Mouse (Mus musculus): ENCODE measurements around the gene Ilf2. TPM values are rescaled to one million over a fixed set of nuclear protein-coding genes. Genes with fewer than 3 reads are reported as not detected.
A peak's percentile ranks its signal among the peaks of the same experiment; 100 is the strongest.

The Ilf2 gene
- 10 to 100 TPM; 84.9 to 98.9 (median 93.3) TPM for total RNA-seq (2022)

DNA sequence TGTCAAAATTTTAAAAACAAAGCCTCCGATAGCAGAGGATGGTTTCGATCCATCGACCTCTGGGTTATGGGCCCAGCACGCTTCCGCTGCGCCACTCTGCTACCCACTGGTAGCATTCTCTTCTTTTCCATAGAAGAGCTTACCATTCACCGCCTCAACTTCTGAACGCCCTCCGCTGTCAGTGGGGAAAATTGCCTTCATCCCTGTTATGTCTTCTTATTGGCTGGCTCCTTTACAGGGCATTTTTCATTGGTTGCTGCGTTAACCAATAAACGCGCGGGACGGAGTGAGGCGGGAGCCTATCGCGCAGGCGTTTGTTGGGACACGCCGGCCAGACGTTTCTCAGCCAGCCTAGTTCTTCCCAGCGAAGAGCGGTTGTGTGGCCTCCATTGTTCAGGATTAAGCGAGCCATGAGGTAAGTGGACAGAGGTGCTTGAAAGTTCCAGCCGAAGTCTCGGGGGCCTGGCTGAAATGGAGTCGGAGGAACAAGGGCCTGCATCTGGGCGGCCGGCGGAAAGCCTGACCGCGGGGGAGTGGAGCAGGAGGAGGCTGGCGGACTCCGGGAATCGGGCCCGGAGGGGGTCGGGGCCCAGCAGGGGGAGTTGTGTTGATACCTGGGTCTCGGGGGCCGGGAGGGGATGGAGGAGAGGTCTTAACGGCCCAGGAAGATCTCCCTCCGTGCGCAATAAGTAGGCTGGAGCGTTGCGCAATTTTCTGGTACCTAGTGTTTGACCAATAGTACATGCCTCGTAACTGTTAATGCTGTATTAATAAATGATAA, at the start of gene Ilf2:
Gene Ilf2 (plus strand): TSS at position 296 of the 781 bp plus-strand sequence.
- DNase-seq (ENCODE audit: low spot score in 2 of 2), result peak; percentile 93 to 95

DNA sequence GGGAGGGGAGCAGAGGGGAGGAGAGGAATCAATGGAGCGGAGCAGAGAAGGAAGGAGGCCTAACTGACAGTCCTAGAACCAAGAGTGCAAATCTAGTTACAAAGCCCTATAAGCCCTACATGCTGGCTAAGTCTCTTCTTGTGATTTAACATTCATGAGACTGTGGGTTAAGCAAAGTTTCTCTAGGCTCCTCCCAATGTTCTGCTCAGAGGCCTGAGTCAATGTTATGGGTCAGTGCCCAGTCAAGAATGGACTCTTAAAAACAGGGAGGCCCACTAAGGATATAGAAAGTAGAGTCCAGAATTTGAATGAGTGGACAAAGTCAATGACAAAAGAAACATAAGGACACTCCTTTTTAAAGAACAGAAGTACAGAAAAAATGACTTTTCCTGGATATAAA, 48.4 kb upstream of the Ilf2 start:
- no peak for DNase-seq (ENCODE audit: low spot score in 2 of 2)

DNA sequence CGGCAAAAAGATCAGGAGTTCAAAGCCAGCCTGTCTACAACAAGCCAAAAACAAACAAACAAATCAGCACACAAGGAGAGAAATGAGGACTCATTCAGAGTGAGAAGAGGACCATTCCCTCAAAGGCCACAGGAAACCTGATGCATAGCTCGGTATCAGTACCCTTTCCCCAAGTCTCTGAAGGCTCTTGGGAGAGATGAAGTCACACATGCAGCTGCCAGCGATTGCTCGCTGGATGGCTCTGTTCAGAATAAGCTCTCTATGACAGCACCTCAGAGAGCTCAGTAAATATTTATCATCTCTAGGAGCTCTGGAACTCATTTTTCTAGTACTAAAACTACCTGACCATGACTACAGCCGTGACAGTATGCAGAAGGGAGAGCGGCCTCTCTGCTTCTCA, 47.7 kb upstream of the Ilf2 start:
- no peak for DNase-seq (ENCODE audit: low spot score in 2 of 2)

DNA sequence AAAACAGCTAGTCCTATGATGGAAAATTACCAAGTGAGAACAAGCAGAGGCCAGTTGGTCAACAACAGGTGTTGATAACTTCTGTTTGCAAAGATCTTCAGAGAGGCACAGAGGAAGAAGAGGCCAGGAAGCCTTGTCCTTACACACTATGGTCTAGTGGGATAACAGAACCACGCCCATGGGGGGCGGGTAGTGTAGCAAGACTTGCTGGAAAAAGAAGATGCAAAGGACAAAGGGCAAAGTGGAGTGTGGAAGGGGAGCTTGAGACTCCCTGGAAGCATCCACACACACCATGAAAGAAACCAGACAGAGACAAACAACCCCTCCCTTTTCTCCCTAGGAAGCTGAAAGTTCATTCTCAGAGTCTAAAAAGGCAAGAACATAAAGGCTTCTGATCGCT, 46.4 kb upstream of the Ilf2 start:
- DNase-seq (ENCODE audit: low spot score in 2 of 2), result no peak

DNA sequence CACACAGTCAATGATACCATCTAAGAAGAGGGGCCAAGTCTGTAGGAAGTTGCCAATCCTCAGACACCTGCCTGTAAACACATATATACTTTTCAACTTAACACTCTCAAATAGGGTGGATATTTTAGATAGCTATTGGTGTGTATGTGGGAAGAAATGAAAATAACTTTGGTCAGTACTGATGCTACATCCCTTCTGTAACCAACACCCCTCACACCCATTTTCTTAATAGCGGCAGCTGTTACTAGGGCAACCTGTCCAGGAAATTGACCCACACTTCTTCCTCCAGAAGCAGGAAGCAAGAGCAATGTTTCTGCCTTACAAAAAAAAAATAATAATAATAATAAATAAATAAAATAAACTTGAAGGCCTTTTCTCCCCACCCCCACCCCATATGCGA, 43.6 kb upstream of the Ilf2 start:
- no peak for DNase-seq (ENCODE audit: low spot score in 2 of 2)

DNA sequence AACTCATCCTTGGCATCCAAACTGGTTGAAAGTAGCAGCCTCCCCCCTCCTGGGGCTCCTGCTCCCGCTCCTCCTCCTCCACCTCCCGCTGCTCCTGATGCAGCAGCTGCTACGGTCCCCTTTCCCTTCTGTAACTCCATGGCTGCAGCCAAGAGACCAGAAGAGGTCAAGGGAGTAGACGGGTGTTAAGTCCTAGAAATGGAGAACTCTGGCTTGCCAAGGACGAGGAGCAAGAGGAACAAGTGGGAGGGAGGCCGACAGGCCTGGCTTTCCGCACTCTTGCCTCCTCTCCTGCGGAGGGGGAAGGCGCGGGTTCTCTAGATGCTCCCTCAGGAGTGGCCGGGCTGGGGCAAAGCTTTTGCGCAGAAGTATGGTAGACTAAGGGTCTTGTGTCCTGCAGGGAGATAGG, 43.1 kb upstream of the Ilf2 start:
- peak in 1 of 2 experiments; percentile 50 for DNase-seq (ENCODE audit: low spot score in 2 of 2)

DNA sequence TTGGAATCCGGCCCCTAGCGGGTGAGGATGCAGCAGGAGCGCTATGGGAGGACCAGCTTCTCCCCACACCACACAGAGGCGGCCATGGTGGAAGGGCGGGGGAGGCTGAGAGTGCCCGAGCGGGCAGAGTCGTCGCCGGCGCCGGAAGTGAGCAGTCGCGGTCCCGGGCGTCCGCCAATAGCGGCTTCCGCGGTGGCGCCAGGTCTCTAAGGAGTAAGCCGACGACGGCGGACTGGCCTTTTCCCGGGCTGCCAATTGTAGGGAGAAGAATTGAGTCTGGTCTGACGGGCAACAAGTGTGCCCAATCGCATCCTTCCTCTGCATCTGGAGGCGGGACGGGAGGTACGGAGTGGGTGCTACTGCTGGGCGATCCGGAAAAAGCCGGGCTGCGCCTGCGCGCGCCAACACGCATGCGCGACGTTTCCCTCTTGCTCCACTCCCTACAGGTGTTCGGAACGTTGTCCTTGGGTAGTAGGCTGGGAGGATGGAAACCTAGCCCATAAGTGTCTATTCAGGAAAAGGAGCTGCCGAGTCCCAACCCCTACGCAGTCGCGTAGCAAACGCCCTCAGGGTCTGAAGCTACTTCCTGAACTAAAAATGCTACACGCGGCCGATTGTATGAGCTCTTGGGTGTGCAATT, 42.4 kb upstream of the Ilf2 start, which contains the start of gene Ints3:
Gene Ints3 (minus strand): TSS at position 242 of the 640 bp plus-strand sequence.
- DNase-seq (ENCODE audit: low spot score in 2 of 2), result peak; percentile 100

DNA sequence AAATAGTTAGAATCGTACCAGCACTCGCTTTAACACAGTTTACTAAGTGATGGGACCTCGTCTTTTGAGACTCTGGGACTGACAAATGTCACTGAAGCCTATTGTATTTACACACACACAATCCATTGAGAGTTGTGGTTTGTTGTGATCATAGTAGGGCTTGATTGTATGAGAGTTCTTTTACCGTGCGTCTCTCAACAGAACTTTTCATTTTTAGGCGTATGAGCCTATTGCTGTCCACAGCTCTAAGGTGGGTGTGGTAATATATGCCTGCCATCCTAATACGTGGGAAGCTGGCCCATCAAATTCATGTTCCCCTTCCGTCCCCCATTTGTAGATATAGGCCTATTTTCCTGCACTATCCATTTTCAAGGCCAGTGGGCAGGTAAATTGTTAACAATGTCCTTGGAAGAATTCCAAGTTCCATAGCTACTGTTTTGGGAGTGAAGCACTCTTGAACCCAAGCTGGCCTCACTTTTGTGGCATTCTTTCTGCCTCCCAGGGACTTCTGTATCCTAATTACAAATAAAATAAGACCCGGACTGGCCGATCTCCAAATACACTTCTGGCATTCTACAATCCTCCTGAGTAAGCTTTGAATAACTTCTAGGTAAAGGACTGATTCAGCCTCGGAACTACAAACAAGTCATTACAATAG, 41.7 kb upstream of the Ilf2 start:
- no peak for DNase-seq (ENCODE audit: low spot score in 2 of 2)

DNA sequence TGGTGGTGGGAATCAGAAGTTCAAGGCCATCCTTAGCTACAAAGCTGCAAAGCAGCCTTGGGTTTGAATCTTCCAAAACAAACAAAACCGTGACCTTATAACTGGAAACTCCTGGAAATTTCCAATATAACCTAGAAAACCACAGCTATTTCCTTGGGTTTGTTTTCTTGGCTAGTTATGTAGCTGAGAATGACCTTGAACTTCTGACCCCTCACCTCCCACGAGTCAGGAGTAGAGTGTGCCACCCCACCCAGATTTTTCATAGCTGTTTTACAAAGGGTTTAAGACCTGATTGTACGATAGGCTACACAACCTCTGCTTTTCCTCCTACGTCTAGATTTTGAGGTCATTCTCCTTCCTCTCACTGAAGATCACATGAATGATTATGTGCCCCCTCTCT, 38.8 kb upstream of the Ilf2 start:
- DNase-seq (ENCODE audit: low spot score in 2 of 2), result no peak

DNA sequence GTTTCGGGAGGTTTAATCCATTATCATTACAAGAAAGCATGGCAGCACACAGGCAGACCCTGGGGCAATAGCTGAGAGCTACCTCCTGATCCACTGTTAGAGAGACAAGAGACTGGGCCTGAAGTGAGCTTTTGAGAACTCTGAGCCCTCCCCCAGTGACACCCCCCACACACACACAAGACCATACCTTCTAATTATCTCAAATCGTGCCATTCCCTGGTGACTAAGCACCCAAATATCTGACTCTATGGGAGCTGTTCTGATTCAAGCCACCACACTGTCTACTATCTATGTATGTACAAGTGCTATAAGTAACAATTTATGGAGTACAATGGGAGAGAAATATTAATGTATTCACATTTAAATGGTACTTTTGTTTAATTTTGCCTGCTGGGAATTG, 35.2 kb upstream of the Ilf2 start:
- DNase-seq (ENCODE audit: low spot score in 2 of 2), result no peak

DNA sequence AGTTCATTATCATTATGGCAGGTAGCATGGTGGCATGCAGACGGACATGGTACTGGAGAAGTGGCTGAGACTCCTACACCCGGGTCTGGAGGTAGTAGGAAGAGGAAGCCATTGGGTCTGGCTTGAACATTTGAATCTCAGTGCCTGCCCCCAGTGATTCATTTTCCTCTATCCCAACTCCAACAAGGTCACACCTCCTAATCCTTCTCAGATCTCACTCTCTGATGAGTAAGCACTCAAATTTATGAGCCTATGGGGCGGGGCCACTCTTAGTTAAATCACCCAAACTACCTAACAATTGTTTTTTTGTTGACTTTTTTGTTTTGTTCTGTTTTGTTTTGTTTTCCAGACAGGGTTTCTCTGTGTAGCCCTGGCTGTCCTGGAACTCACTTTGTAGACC, 31.9 kb upstream of the Ilf2 start:
- DNase-seq (ENCODE audit: low spot score in 2 of 2), result no peak

DNA sequence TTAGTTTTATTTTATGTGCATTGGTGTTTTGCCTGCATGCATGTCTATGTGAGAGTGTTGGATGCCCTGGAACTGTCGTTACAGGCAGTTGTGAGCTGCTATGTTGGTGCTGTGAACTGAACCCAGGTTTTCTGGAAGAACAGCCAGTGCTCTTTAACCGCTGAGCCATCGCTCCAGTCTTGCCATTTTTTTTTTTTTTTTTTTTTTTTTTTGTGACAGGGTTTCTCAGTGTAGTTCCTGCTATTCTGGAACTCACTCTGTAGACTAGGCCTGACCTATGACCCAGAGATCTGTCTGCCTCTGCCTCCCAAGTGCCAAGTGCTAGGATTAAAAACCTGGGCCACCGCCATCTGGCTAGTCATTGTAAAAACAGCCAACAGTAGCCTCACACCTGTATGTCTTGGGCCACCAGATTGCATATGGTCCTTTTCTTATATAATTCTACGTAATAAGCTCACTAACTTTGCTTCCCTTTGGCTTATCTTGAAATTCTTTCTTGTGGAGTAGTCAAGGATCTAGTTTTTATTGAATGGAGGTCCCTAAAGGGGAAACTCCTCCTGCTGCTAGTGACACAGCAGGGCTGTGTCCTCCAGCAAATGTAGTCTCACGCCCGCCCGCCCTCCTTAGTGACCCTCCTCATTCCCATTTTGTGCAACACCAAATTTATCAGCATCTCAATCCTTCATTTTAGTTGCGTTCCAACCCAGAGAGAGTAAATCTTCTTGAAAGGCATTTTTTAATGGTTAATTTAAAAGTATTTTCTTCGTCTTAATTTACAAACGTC, 30.3 kb upstream of the Ilf2 start:
- DNase-seq (ENCODE audit: low spot score in 2 of 2), result no peak

DNA sequence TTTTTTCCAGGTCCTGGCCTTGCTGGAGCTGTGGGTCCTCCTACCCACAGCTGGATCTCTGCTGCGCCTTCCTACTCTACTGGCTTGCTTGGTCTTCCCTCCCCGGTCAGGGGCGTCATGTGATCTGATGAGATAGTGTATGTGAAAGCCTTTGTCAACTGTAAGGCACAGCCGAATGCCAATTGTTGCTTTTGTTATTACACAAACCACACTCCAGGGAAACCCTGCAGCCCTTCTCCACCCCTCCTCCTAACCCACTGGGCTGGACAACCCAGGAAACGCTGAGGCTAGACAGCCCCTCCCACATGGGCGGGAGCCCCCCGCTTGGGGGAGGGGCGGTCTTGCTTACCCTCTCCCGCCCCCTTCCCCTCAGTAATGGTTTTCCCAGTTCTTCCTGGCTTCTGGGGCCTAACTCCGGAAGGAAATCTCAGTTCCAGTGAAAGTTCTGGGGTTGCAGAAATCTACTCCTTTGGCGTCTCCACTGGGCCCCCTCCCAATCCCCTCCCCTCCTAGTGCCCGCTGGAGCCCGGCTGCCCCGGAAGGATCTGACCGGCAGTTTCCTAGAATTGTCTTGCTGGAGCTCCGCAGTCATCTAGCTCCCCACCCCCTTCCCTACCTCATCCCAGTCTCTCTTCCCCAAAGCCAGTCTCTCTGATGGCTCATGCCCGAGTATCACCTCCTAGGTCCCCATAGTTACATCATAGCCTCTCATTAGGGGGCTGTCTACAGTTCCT, 29.4 kb upstream of the Ilf2 start:
- DNase-seq (ENCODE audit: low spot score in 2 of 2), result peak; percentile 29 to 72

DNA sequence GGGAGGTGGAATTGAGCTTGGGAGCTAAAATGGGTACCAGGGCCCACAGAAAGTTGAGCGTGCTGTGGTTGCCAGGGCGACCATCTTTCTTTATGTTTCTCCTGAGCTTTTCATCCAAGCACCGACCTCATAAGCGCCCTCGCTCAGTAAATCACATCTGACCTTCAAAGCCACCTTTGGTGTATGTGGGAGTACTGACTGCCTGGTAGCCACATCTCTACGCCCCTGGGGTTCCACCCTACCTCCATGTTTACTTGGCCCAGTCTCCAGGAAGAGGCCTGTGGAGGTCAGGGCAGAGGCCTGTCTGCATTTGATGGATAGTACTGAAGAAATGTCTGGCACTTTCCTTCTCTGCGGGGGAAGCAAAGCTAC, 28.8 kb upstream of the Ilf2 start:
- no peak for DNase-seq (ENCODE audit: low spot score in 2 of 2)

DNA sequence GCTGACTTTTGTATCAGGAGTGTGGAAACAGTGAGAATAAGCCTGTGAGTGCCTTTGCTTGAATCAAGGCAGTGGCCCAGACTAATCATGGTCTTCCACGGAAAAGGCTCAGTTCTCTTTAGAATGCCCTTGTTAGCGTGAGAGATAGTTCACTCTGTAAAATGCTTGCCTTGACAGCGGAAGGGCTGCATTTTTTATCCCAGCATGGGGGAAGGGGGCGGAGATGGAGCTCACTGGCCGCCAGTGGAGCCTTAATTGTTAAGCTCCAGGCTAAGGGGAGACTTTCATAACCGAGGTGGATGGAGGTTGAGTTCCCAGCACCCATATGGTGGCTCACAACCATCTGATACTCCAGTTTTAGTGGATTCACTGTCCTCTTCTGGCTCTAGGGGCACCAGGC, 27.3 kb upstream of the Ilf2 start:
- DNase-seq (ENCODE audit: low spot score in 2 of 2), result no peak

DNA sequence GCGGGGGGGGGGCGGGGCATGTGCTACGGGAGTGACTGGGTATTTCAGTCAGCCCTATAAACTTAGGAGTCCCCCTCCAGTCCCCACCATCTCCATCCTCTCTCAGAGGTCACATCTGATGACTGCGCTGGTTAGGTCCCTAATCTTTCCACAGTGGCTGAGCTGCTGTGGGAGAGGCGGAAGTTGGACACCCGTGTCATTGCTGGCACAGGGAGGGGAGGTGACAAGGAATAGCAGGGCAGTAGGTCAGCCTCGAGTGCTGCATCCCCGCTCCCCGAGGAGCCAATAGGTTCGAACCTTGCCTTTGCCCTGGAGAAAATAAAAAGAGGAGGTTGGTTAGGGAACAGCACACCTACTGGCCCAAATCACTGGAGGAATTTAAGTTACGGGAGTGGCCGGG, 25.1 kb upstream of the Ilf2 start:
- no peak for DNase-seq (ENCODE audit: low spot score in 2 of 2)

DNA sequence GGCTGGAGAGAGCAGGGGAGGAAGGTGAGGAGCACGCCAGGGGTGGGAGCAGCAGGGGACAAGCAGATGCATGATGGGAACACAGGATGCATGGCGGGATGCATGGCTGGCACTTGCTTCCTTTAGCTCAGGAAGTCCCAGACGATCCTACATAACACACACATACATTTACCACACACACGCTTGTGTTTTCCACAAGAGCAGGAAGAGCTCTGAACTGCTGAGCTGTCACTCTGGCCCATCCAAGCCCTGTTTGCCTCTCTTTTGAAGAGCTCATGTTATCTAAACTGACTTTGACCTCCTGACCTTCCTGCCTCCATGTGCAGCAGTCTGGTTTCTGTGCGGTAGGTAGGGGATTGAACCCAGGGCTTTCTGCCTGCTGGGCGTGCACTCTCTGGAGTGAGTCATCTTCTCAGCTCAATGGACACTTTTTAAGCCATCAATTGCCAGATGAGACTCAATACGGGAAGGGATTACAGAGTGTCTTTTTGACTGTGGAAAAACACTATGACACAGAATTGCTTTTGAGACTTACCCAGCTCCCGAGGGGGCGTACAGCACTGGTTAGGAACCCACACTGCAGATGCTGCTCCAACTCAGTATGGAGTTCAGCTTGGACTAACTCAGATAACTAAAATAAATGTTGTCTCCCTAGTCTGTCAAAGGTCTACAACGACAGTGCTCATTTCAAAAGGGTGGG, 24.4 kb upstream of the Ilf2 start:
- DNase-seq (ENCODE audit: low spot score in 2 of 2), result peak in 1 of 2 experiments; percentile 54

DNA sequence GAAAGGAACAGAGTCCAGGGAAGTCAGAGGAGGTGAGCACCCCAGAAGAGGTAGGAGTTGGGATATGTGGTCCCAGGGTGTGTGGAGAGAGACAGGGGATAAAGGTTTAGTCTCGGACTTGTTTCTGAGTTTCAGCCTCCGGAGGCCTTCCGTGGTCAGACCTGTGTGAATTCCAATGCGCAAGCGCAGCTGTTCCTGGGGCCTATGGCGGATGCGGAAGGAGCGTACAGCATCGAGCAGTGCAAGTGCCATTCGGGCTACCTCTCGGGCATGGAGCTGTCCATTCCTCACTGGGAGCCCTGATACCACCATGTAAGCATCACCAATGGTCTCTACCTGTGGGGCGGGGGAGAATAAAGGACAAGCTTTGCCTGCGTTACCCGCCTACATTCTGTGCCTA, 21.0 kb upstream of the Ilf2 start:
- no peak for DNase-seq (ENCODE audit: low spot score in 2 of 2)

DNA sequence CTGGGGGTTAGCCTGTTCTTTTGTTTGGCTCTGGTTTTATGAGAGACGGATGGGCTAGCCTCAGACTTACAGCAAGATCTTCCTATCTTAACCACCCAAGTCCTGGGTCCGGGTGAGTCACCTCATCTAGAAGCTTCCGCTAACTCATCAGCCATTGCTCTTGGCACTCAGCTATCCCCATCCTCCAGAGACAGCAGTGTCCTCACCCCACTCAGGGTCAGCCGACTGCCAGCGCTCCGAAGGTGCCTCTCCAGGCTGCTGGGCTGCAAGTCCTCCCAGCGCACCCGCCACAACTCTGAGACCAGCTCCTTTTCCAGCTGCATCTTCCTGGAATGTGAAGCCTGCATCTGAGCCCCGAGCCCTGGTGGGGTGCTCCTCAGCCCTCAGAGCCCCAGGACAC, 16.2 kb upstream of the Ilf2 start:
- no peak for DNase-seq (ENCODE audit: low spot score in 2 of 2)

DNA sequence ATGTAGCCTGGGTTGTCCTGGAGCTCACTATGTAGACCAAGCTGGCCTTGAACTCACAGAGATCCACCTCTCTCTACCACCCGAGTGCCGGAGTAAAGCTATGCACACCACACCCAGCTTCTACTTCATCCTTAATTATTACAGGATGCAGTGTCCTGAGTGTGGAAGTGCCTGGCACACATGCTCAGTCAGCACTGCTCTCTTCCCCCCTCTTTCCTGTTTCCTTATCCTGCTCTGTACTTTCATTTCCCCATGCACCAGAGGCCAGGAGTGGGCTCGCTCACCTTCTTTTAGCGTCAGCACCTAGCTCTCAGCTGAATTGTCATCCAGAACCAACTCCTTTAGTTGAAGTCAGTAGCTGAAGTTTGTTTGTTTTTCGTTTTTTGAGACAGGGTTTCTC, 15.6 kb upstream of the Ilf2 start:
- DNase-seq (ENCODE audit: low spot score in 2 of 2), result no peak

DNA sequence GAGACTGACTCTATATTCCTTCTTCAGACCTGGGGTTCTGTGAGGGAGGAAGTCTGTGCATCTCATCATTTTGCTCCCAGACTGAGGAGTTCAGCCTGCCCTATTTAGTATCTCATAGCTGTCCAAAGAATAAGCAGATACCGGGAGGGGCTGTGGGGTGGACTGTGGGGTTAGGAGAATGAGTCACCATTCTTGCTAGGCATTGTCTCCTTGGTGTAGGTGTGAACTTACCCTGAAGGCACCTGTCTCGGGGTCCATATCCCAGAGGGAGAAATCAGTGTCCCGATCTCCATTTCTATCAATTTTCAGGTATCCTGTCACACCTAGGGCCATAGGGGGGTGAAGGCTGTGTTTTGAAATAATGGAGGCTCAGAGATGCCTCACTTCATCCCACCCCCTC, 14.0 kb upstream of the Ilf2 start:
- DNase-seq (ENCODE audit: low spot score in 2 of 2), result no peak

All from left cerebral cortex, adult 8-10 months (tissue).